Mouse (Mus musculus) T-helper 17 cell (primary cell): Measurements from ENCODE around the gene Hs3st4.

ENCODE experiments used
- in situ Hi-C, 2 experiments: fragments of 300-600 bp; cut with MboI, MseI; formaldehyde crosslinking; loops; 1 replicate in 1 of 2; 2 replicates in 1 of 2; pipeline ENCODE4 v1.15.1; 2025; ENCODE audit warnings: high pct_unique_total_duplicates in 2 of 2

Gene Hs3st4

GRCm38 (mm10) chr7:124341510-124341909 is 358.8 kb downstream of the Hs3st4 start:
- in situ Hi-C loops, result no loop called here

GRCm38 (mm10) chr7:124347218-124348017 is 364.7 kb downstream of the Hs3st4 start:
- in situ Hi-C loops, result no loop called here

GRCm38 (mm10) chr7:124354035-124354434 is 371.4 kb downstream of the Hs3st4 start:
- in situ Hi-C loops, result no loop called here

DNA sequence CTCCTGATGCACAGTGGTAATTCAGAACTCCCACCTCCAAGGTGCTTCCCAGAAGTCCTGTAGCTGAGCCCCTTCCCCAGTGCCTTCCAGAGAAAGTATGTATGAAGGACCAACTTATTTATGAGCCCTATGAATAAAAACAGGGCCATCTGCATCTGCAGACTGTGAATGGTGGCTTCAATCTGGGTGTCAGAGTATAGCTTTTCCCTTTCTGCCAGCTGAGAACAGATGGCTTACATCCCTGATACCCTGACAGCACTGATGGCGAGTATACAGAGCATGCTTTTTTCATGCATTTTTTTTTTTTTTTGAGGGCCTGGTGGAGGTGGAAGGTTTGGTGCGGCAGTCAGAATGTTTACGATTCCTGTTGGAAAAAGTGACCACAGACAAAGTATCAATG is 375.4 kb downstream of the Hs3st4 start:
- in situ Hi-C loops, result no loop called here

- in situ Hi-C loops, result no loop called here
These were observed 377.2 kb downstream of the Hs3st4 start for GRCm38 (mm10) chr7:124359836-124360235.

DNA sequence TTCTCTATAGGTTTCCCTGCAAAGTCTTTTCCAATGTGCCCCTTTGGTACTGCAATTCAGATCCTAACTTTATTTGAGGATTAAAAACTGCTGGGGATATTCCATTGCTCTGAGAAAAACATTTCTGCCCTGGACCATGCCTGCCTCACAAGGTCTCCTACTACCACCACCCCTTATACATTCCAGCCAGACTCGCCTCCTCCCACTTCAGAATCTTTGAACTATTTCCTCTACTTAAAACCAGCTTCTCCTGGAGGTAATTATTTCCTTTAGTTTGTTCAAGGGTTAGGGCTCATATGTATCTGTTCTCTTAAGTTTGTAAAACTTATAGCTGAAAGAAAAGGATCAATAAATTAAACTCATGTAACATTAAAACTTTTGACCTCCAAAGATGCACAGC is 389.6 kb downstream of the Hs3st4 start:
- in situ Hi-C loops, result no loop called here

DNA sequence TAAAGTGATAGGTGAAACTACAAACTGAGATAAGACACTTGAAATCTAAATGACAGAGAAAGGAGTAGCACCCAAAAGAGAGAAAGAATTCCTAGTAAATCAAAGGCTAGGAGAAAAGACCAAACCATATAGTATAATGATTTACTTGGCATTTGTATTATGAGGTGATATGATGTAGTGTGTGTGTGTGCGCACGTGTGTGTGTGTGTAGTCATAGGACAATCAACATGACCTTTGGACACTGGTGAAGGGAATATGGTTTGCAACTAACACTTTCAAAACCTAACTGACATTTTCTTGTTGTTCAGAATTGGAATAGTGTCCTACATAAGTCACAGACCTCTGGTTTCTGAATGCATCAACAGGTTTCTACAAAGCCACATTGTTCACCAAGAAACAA is 390.0 kb downstream of the Hs3st4 start:
- in situ Hi-C loops, result no loop called here

DNA sequence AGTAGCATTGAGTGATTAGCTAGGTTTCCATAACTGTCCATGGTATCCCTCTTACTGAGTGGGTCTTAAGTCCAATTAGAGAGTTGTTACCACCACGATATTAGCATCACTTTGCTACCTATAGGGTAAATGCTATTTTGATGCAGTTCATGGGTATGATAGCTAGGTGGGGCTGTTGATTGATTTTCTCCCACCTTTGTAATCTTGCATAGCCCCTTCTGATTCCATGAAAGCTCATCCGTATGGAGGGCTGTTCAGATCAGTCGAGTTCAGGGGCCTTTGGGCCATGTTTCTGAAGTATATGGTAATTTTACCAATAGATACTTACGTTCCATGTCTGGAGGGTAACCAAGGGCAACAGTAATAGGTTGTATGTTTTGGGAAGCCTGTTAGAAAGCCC is 400.8 kb downstream of the Hs3st4 start:
- in situ Hi-C loops, result no loop called here

DNA sequence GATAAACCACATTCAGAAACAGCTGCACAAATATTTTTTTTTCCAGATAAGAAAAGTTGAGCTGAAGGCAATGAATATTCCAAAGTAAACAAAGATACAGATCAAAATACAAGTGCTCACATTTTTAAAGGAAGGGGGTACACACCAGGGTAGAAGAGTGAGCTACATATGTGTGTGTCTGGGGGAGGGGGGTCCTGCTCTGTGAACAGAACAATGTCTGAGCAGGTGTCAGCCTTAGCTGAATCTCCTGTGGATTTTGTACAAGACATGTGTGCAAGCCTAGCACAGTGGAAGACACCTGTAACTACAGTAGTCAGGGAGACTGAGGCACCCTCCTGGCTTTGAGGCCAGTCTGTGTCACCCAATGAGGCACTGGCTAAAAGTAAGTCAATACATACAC is 416.5 kb downstream of the Hs3st4 start:
- in situ Hi-C loops, result no loop called here

GRCm38 (mm10) chr7:124426951-124427350 is 444.3 kb downstream of the Hs3st4 start:
- in situ Hi-C loops, result no loop called here
